Mouse (Mus musculus): ENCODE measurements around the gene Pold1.
A peak's percentile ranks its signal among the peaks of the same experiment; 100 is the strongest.

The Pold1 gene

DNA sequence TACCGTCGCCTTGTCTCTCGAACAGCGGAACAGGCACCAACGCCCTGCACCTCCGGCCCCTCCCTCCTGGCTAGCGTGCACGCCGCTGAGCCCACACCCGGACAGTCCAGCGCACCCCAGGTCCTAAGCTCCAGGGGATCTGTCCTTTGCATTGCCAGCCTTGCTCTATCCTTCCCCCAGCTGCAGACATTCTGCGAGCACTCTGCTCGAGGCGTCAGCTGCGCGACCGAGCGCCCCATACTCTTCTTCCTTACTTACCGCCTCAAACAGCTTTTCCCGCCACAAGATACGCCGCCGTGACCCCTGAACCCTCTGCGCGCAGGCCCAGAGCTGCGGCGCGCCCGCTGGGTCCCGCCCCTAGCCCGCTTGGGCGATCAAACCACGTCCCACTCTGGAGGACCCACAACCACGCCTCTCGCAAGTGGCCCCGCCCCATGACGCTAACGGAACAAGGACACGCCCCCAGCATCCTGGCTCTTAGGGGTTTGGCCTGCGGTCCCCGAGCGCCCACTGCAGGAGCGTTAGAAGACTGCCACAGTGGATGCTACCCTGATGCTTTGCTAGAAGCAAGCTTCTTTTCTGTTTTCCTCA is at the start of gene Pold1:
Gene Pold1, minus strand, starts transcription at position 353 of the 591 bp plus-strand sequence.
- peak; percentile 98 for DNase-seq (ENCODE audit: low spot score)

DNA sequence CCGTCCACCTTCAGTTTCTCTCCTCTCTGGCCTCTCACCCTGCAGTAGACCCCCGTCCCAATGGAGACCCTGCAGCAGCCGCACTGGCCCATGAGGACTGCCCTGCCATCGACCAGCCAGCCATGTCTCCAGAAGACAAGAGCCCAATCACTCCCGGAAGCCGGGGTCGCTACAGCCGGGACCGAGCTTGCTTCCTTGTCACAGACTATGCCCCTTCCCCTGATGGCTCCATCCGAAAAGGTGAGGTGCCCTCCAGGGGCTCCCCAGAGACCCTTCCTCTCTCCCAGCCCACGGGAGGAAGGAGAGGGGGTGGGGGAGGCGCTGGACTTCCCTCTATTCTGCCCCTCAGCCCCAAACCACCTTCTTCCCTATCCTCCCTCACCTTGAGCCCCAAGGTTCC is 49.7 kb upstream of the Pold1 start:
- DNase-seq (ENCODE audit: low spot score) = no peak

DNA sequence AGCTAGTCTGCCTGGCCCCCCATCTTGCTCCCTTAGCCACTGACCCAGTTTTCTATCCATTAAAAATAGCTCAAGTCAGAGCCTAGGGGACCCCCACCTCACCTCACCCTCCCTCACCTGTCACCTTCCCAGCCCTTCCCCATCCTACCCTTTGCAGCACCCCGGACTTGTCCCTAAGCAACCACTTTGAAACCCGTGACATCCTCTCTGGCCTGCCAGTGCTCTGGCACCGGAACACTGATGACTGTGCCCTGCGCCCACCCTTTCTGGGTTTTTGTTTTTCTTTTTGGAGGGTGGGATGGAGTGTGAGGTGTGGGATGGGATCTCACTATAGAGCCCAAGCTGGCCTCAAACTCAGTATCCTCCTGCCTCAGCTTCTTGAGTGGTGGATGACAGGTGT is 49.0 kb upstream of the Pold1 start:
- DNase-seq (ENCODE audit: low spot score) = no peak

DNA sequence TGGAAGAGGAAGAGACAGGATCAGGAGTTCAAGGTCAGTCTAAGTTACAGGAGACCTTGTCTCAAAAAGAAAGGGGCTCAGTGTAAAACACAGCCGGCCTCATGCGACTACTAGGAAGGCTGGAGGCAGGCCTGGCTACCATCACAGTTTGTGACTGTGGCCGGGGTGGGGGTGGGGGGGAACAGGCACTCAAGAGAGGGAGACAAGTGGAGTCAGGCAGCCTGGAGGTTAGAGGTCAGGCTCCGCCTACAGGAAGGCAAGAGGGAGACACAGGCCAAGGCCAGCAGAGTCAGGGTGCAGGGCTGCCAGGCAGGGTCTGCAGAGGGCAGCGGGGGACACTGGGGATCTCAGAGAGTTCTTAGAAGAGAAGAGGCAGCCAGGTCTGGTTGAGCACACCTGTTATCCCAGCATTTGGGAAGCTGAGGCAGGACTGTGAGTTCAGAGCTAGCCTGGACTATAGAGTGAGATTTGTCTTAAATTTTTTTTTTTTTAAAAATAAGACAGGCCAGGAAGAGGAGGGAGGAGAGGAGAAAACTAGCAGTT is 48.4 kb upstream of the Pold1 start:
- no peak for DNase-seq (ENCODE audit: low spot score)

DNA sequence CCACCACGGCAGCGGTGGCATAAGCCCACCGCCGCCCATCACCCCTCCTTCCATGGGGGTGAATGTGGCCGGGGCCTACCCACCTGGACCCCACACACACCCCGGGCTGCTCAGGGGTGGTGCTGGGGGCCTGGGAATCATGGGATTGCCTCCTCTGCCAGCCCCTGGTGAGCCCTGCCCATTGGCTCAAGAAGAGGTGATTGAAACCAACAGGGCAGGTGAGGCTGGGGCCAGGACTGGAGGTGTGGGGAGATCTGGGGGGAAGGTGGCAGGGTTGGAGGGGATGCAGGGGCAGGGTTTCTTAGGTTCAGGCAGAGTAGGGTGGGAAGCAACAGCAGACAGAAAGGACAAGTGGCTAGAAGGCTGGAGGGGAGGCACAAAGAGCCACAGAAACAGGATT is 47.4 kb upstream of the Pold1 start:
- DNase-seq (ENCODE audit: low spot score) = no peak

DNA sequence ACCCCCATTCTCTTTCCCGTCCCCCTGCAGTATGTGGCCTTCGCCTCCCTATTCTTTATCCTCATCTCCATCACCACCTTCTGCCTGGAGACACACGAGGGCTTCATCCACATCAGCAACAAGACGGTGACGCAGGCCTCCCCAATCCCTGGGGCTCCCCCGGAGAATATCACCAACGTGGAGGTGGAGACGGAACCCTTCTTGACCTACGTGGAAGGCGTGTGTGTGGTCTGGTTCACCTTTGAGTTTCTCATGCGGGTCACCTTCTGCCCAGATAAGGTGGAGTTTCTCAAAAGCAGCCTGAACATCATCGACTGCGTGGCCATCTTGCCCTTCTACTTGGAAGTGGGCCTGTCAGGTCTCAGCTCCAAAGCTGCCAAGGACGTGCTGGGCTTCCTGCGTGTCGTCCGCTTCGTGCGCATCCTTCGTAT is 46.5 kb upstream of the Pold1 start:
- no peak for DNase-seq (ENCODE audit: low spot score)

DNA sequence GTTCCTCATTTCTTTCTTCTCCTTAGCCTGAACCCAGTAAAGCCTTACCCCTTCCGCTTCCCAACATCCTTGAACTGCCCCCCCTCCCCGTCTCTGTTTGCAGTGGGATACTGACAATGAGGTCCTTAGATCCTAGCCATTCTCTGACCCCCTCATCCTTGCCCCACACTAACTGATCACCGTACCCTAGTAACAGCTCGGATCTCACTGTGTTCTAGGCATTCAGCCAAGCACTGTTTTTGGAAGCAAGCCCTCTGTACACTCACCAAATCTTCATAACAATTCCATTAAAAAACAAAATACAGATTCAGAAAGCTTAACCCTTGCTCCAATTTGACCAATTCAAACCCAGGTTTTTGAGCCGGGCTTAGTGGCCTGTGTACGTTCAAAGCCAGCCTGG is 45.6 kb upstream of the Pold1 start:
- DNase-seq (ENCODE audit: low spot score) = peak; percentile 89

DNA sequence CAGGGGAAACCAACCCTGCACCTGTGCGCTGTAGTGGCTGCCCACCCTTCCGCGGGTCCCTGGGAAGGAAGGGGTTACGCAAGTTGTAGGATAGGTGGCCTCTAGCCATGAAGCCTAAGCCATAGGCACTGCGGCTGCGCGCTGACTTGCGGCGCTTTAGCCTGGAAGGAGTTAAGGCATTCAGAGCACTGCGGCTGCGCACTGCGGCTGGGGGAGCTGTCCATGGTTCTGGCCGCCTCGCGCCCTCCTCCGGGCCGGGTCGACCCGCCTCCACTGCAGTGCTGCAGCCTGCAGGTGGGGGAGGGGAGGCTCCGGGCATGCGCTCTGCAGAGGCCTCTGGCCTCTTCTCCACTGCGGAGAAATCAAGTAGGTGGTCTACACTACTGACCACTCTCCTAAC is 45.1 kb upstream of the Pold1 start:
- no peak for DNase-seq (ENCODE audit: low spot score)

DNA sequence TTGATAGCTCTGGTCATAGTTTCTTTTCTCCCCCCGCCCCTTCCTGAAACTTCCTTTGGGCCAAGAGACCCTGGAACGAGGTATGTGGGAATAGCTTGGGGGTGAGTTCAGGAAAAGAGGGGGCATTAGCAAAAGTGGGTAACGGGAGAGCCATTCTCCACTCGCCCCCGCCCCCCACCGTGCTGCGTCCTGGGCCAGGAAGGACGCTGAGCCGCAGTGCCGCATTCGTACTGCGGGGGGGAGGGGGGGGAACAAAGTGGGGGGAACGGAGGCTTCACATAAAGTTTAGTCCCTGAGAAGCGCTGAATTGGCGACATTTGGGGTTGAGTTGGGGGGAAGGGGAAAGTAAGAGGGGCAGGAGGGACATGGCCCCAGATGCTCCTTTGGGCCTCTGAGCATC is 44.4 kb upstream of the Pold1 start:
- no peak for DNase-seq (ENCODE audit: low spot score)

DNA sequence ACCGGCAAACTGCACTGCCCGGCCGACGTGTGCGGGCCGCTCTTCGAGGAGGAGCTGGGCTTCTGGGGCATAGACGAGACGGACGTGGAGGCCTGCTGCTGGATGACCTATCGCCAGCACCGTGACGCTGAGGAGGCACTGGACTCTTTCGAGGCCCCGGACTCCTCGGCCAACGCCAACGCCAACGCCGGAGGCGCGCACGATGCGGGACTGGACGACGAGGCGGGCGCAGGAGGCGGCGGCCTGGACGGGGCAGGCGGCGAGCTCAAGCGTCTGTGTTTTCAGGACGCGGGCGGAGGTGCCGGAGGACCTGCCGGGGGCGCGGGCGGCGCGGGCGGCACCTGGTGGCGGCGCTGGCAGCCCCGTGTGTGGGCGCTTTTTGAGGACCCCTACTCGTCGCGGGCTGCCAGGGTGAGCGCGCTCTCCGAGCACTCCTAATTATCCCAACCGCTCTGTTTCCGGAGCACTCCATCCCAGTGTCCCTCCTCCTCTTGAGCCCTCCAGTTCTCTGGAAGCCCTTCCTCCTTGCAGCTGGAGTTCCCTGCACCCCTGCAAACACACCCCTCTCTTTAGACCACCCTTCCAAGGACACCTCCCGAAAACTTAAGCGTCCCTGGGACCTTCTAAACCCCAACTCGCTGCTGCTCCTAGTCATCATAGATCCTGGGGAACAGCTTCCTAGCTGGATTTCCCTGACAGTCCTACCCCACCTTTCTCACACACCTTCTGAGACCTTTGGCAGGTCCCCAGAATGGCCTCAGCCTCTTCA is 42.9 kb upstream of the Pold1 start:
- no peak for DNase-seq (ENCODE audit: low spot score)

DNA sequence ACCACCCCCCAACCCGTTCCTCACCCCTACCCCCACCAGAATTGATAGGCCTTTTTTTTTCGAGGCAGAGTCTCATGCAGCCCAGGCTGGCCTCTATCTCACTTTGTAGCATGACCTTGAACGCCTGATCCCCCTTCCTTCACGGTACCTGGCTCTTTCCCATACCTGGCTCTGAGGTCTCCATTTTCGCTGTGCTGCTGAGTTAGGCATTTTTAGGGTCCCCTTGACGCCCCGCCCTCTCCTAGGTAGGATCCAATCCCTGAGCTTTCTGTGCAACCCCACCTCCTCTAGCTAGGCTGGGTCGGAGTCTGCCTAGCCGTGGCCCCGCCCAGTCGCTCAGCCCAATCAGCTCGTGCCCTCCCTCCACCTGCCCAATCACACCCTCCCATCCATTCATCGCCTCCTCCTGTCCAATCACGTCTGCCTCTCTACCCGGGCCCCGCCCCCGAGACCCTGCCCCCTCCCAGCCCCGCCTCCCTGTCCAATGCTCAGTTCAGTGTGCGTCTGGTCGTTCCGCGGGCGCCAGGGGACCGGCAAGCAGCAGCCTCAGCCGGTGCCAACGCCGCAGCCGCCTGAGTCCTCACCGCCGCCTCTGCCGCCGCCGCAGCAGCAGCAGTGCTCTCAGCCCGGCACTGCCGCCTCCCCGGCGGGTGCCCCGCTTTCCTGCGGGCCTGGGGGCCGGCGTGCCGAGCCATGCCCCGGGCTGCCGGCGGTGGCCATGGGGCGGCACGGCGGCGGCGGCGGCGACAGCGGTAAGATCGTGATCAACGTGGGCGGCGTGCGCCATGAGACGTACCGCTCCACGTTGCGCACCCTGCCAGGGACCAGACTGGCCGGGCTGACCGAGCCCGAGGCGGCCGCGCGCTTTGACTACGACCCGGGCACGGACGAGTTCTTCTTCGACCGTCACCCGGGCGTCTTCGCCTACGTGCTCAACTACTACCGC is 42.0 kb upstream of the Pold1 start, which contains the start of gene Kcnc3:
Gene Kcnc3, plus strand, starts transcription at position 263 of the 946 bp plus-strand sequence.
- DNase-seq (ENCODE audit: low spot score) = no peak

DNA sequence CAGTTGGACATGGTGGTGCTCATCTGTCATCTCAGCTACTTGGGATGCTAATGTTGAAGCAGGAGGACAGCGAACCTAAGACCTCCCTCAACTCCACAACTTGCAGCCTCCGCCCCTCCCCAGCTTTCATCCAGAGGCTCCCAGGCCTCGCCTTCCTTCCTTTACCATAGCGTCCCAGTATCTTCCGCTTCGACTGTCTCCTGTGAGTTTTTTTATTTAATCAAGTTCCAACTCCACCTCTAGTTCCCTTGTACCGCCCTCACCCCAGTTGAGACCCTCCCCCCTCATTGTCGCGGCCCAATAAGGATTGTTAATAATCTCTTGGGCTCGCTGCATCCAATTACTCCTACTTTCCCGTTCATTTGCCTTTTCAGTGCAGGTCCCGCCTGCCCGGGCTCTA is 41.3 kb upstream of the Pold1 start:
- no peak for DNase-seq (ENCODE audit: low spot score)

DNA sequence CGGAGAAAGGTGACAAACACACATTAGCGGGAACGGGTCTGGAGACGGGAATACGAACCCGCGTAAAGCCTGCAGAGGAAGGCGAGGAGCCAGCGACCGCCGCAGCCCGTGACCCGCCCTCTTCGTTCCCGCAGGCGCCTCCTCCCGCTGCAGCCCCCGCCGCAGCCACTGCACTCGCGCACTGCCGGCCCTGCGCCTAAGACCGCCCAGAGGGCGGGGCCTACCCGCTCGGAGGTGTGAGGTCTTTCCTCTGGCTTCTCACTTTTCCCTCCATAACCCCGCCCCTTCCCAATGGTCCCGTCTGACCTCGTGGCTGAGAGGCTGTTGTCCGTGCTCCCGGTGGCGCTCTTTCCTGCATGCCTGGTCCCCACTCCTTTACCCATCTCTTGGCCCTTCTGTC is 40.5 kb upstream of the Pold1 start:
- DNase-seq (ENCODE audit: low spot score) = no peak

DNA sequence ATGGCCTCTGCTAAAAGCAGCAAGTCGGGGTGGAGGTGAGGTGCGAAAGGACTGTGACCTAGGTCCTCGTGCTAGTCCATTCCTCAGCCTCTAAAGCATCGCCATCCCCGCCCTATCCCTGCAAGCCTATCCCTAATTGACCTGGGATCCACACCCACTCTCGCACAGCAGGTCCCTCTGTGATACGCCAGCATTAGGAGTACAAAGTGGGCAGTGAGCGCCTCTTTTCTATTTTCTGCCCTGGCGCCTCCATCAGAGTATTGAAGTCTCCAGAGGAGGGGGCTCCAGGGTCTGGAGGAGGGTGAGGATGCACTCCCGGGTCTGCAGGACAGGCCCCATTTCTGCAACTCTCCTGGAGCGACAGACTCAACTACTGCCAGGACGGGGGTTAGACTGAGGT is 39.7 kb upstream of the Pold1 start:
- no peak for DNase-seq (ENCODE audit: low spot score)

DNA sequence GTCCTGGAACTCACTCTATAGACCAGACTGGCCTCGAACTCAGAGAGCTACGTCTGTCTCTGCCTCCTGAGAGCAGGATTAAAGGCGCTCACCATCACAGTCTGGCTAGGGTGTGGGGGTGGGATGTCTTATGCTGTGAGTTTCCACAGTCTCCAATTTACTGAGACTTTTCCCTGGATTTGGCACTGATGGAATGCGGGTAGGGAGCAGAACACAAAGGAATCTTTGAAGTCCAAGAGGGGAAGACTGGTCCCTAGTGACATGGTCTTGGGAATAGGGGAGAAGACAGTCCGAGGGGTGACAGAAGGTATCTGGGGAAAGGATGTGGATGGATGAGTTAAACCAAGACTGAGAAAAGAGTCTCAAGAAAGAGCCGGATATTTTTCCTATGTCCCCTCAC is 39.0 kb upstream of the Pold1 start:
- no peak for DNase-seq (ENCODE audit: low spot score)

DNA sequence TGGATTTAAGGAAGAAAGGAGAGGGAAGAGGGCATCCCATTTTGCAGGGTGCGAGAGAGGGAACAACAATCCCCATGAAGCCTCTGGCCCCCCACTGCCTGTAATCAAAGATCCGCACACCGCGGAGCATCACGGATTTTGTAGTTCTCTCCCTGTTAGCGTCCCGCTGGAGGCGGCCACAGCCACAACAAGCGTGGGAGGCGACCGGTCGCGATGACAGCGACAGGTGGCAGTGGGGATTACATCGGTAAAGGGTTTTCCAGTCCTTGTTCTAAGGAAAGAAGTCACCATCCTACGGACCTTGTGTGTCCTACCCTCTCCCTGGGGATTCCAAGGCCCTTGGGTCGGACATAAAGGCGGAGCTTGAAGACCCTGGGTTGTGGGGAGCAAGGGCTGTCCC is 38.3 kb upstream of the Pold1 start:
- no peak for DNase-seq (ENCODE audit: low spot score)

DNA sequence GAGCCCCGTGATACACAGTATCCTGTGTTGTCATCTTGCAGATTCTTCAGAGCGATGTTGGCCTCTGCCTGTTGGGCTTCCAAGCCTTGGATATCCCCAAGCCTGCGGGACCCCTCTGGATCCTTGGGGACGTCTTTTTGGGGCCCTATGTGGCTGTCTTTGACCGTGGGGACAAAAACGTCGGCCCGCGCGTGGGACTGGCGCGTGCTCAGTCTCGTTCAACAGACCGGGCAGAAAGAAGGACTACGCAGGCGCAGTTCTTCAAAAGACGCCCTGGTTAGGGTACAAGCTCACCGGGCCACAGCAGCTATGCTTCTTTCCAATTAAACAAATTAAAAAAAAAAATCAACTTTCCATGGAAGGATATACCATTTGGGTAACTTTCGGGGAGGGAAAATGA is 37.9 kb upstream of the Pold1 start:
- DNase-seq (ENCODE audit: low spot score) = no peak

DNA sequence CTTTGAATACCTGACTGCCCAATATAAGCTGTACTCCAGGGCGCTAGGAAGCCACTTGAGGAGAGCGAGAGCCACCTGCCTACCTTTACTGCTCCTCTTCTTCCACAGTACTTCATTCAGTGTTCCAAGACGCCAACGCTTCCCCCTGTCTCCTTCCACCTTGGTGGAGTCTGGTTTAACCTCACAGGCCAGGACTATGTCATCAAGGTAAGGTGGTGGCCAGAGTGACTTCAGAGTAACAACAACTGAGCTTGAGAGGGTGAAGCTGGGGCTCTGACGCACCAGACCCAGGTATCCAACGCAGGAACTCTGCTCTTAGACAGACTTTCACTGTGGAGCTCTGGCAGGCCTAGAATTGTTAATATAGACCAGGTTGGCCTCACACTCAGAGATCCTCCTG is 37.0 kb upstream of the Pold1 start:
- DNase-seq (ENCODE audit: low spot score) = no peak

DNA sequence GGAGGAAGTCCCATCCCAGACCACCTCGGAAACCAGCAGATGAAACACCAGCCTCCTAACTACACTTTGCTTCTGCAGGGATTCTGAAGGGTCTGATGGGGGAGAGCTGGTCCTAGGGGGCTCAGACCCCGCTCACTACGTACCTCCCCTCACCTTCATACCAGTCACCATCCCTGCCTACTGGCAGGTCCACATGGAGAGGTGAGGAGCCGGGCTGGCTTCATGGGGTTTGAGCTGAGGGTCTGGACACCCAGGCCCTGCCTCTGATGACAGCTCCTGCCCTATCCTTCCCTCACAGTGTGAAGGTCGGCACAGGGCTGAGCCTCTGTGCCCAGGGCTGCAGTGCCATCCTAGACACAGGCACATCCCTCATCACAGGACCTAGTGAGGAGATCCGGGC is 36.3 kb upstream of the Pold1 start:
- no peak for DNase-seq (ENCODE audit: low spot score)

DNA sequence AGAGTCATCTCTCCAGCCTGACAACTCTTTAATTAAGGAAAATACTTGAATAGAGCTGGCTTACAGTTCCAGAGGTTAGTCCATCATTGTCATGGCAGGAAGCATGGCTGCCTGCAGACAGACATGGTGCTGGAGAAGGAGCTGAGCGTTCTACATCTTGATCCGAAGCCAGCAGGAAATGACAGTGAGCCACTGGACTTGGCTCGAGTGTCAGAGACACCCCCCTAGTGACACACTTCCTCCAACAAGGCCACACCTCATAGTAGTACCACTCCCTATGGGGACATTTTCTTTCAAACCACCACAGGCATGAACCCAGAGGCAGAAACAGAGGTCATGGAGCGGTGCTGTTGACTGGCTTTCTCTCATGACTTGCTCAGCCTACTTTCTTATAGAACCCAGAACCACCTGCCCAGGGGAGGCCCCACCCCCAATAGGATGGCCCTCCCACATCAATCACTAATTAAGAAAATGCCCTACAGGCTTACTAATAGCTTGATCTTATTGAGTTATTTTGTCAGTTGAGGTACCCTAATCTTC is 35.7 kb upstream of the Pold1 start:
- DNase-seq (ENCODE audit: low spot score) = no peak

DNA sequence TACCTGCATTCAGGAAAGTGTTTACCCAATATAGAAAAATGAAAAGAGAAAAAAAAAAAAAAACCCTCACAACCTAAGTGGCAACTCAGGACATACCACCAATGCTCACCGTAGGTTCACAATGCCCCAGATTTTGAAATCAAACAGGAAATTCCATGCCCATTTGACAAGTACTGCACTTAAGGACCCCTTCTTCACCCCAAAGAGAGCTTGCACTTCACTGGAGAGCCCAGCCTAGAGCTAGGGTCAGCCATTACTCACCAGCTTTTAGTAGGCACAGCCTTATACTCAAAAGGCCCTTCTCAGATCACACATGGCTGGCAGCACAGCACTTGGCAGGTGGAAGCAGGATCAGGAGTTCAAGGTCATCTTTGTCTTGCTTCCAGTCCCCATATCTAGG is 34.5 kb upstream of the Pold1 start:
- no peak for DNase-seq (ENCODE audit: low spot score)

DNA sequence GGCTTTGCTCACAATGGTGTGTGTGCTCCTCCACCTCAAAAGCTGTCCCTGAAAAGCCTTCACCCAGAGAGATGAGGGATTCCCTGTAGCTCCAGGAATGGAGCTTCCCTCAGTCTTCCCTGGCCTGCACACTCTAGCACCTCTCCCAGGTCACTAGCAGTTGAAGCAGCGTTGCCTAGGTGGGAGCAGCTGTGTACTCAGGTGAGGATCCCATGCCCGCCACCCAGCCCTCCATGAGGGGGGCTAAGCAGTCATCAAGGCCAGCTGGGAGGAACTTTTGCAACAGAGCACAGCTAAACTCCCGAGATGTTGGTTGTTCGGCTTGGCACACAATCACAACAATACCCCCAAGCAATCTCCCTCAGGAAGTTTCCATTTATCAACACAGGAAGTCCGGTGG is 34.1 kb upstream of the Pold1 start:
- DNase-seq (ENCODE audit: low spot score) = no peak
